Mouse (Mus musculus) small intestine, adult 10 weeks (tissue): Measurements from ENCODE around the gene Ddx54. TPM values are rescaled to one million over a fixed set of nuclear protein-coding genes. Genes with fewer than 3 reads are reported as not detected.

Experiments
- polyA plus RNA-seq: library from polyadenylated mRNA; stranded (reverse); fragments of 350-450 nt; fragmentation: Illumina TruSeq; extraction: RNeasy Lipid Tissue Mini Kit (QIAGEN cat#74804); gene quantifications from one replicate; pipeline ENCODE4 v1.2.3, GENCODE M21; 2014; ENCODE audit warnings: low replicate concordance

The Ddx54 gene
- 0.15 TPM for polyA plus RNA-seq

DNA sequence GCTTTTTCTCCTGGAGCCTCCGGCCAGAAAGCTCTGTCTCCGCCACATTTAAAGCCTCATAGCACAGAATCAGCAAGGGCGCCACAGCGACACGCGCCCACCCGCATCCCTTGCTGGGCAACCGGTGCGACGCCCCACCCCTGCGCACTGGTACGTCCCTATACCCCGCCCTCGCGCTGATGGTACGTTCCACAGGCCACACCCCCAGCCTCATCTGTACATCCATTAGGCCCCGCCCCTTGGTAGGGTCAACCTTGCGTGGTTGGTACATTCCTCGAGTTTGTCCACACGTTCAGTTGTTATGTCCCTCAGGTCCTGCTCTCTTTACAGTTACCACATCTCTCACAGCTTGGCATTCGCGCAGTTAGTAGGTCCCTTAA lies at the start of gene Ddx54, which contains the start of gene Rita1:
TSS of gene Ddx54 (plus strand) at position 298 of the 380 bp plus-strand sequence.
TSS of gene Rita1 (minus strand) at position 148 of the 380 bp plus-strand sequence.

GRCm38 (mm10) chr5:120588569-120589094 lies 23.9 kb upstream of the Ddx54 start, which contains the start of the genes Tpcn1 and Iqcd:
TSS of gene Tpcn1 (minus strand) at chr5:120588673.
TSS of gene Iqcd (plus strand) at chr5:120589016.

DNA sequence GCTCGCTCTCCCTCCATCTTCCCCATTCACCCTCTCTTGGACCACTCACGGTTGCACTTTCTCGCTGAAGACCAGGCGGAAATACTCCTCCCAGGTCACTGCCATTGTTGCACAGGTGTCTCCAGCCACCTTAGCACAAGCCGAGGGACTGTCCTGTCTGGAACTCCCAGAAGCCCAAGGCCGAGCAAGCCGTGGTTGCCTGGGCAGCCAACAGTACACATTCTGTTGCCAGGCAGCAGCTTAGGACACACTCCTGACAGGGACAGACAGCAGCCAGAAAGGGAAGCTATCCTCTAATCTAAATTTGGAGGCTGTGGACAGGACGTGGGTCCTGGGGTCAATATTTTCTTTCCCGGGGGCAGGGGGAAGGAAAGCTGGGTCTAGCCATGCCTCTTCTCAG lies 21.6 kb downstream of the Ddx54 start, which contains the start of gene Cfap73:
TSS of gene Cfap73 (minus strand) at position 105 of the 400 bp plus-strand sequence.

DNA sequence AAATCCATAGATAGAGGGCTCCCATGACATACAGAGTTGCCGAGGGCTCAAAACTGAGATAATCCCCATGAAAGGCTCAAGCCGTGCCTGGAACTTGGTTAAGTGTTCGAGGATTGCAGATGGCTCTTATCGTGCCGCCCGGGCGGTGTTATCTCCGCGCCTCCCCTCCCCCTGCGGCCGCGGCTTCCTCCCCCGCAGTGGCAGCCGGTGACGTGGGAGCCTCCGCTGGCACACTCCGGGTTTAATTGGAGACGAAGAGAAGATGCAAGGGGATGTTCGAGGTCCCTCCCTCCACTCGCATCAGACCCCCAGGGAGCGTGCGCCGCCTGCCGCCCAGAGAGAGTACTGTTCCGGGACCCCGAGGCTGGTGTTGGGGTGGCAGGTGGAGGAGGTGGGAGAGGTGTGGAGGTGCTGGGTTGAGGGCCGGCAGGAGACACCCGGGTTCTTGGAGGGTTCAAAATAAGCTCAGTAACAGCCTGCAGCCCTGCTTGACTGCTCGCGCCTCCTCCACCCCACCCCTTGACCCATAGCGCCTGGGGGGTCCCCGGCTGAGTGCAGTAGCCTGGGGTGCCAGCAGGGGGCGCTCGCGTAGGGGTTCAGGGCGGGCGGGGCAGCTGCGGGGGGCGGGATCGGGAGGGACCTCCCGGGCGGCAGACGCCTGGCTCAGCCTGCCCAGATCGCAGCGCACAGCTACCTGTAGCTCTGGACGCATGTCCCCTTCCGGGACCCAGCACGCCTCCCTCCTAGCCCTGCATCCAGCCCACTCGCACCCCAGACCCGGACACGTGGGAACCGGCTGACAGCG lies 36.2 kb downstream of the Ddx54 start, which contains the start of gene Rasal1:
TSS of gene Rasal1 (plus strand) at position 244 of the 805 bp plus-strand sequence.

Other genes starting within 250 kb of the Ddx54 start
- not detected for gene Lhx5, start 181.0 kb upstream of the Ddx54 start, polyA plus RNA-seq
- not detected for gene Sdsl, start 139.9 kb upstream of the Ddx54 start, polyA plus RNA-seq
- gene Sds, start 136.2 kb upstream of the Ddx54 start, polyA plus RNA-seq = not detected
- not detected for gene Plbd2, start 109.1 kb upstream of the Ddx54 start, polyA plus RNA-seq
- gene Slc8b1, start 101.6 kb upstream of the Ddx54 start, polyA plus RNA-seq = 0.15 TPM
- gene Tpcn1, start 24.1 kb upstream of the Ddx54 start, polyA plus RNA-seq = 3.6 TPM
- gene Iqcd, start 23.7 kb upstream of the Ddx54 start, polyA plus RNA-seq = not detected
- gene Rita1, start 150 bp upstream of the Ddx54 start, polyA plus RNA-seq = not detected
- not detected for gene Cfap73, start 21.5 kb downstream of the Ddx54 start, polyA plus RNA-seq
- not detected for gene Rasal1, start 36.1 kb downstream of the Ddx54 start, polyA plus RNA-seq
- gene Dtx1, start 99.2 kb downstream of the Ddx54 start, polyA plus RNA-seq = 0.22 TPM
- 1.4 TPM for gene Oas2, start 137.1 kb downstream of the Ddx54 start, polyA plus RNA-seq
- 9.9 TPM for gene Oas3, start 164.9 kb downstream of the Ddx54 start, polyA plus RNA-seq
- gene Oas1e, start 182.8 kb downstream of the Ddx54 start, polyA plus RNA-seq = 0.30 TPM
- 0.48 TPM for gene Oas1c, start 199.8 kb downstream of the Ddx54 start, polyA plus RNA-seq
- gene Oas1f, start 234.6 kb downstream of the Ddx54 start, polyA plus RNA-seq = not detected
- gene Oas1h, start 248.7 kb downstream of the Ddx54 start, polyA plus RNA-seq = not detected